Mouse (Mus musculus) hematopoietic stem cell, adult 5-6 weeks (primary cell): ENCODE data around the gene Mis18a. TPM values are rescaled to one million over a fixed set of nuclear protein-coding genes. Genes with fewer than 3 reads are reported as not detected.

ENCODE experiments used
- ATAC-seq, 2 experiments: fragments of 125-278 bp in 1 of 2; replicated peaks in 1 of 2; 2 replicates each; pipeline ENCODE4 v1.8.0; 2016 to 2017; ENCODE audit warnings: inconsistent platforms in 2 of 2, mild to moderate bottlenecking in 2 of 2, moderate number of reproducible peaks in 2 of 2, low read depth in 1 of 2, moderate TSS enrichment in 1 of 2; ENCODE audit not compliant: low FRiP score in 2 of 2, poor library complexity in 2 of 2, severe bottlenecking in 2 of 2, insufficient read depth in 1 of 2, low TSS enrichment in 1 of 2
- total RNA-seq: library from RNA; stranded (forward); fragments of 172-1452, 232-1000 nt; gene quantifications from 2 replicates; pipeline ENCODE4 v1.2.3, GENCODE M21; 2017

The Mis18a gene
- total RNA-seq, result 34.3 and 45.1 TPM in 2 replicates

DNA sequence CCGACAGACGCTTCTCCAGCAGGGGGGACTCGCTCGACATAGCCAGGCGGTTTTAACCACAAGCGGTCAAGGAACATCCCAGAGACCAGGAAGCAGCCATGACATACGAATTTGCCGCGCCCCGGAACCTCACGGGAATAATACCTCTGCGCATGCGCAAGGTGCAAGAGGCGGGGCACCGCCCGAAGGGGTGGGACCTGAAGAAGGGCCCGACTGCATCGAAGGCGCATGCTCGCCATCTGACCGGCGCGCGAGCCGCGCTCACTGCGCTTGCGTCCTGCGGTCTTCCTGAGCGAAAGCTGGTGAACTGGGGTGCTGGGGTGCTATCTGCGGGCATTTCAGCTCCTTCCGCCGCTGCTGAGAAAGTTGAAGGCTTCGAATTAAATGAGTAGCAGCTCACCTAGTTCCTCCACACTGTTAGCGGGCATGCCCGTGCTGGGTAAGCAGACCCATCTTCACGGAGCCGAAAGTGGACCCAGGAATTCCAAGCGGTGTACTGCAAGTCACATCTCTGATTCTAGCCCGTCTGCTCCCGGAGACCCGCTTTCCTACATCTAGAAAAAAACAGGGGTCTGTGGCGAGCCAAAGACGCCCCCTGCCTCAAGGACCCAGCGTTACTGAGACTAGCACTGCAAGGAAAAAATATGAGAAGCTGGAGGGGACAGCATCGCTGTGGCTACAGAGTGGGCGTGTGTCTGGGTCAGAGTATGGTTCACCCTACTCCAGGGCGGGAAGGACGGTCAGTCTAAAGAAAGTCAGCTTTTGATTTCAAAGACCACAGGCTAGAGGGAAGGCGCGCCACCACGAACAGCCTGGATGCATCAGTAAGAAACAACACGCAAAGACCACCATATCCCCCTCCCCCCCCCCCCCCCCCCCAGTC lies at the start of gene Mis18a:
Gene Mis18a, minus strand, starts transcription at position 172 of the 883 bp plus-strand sequence.
- peak; percentile 92 to 94 for ATAC-seq

- ATAC-seq, result no peak
Observed at GRCm38 (mm10) chr16:90775946-90776520, 48.8 kb upstream of the Mis18a start.

DNA sequence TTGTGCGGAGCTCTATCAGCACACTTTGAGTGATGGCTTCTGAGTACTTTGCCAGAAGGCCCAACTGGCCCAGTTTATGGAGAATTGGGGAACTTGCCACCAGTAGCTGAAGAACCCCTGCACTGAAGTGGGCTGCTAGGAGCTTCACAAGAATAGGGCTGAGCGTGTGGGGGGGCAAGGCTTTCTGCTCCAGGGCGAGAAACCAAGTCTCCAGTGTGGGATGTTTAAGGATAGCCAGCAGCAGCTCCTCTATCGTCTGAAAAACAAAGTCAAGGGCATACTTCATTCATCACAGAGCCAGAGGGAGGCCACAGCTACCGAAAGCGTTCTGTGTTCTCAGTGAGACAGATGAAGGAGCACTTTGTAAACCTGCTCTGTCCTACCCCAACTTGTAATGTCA lies 47.4 kb upstream of the Mis18a start:
- ATAC-seq, result no peak

DNA sequence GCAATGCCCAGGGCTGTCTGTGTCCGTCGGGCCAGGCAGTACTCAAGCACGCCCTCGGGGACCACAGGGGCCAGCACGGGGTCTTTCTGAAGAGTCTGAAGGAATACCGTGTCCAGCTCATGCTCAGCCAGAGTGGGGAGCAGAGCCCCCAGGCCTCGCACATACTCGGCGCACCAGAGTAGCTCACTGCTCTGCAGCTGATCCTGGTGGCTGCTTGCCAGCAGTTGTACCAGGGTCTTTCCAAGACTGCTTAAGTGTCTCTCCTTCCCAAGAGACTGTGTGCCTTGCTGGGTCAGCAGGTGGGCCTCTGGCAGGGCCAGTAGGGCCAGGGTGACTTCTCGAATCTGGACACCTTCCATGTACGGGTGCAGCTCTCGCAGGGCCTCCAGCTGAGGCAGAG lies 47.0 kb upstream of the Mis18a start:
- no peak for ATAC-seq

DNA sequence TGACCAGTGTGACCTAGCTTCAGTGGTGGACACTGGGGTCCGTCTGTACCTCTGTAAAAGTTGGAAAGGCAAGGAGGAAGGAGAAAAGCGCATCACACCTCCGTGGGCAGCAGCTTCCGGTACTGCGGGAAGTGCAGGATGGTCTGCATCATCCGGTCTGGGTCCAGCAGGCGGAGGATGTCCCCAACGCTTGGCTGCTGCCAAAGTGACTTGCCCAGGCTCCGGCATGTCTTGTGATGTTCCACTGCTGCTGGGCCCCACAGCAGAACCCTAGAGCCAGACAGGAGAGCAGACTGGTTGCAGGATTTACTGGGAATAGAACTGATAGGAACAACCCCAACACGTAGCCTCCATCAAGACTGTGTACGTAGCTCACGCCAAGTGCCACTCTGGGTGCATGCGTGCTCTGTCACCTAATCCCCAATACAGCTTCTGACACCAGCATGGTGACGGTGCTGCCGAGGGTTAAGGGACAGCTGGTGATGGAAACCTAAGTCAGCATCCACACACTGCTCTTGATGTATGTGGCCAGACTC lies 39.8 kb upstream of the Mis18a start:
- no peak for ATAC-seq

- no peak; a peak in 1 of 4 replicates for ATAC-seq
Observed at GRCm38 (mm10) chr16:90765195-90765877, 38.1 kb upstream of the Mis18a start.

DNA sequence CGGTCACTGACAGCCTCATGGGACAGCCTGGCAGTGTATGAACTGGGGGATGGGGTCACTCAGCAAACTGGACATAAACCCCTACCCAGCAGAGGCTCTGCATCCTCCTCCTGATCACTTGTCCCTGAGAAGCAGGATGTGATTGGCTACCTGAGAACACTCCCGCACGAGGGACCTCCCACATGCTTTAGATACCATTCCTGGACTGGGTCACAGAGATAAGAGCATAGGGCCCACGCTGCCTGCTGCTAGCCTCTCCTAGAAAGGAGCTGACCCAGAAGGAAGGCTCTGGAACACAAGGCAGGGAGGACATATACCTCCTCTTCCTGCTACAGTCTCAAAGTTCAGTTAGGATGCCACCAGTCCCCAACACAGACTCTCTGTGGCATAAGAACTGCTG lies 33.3 kb upstream of the Mis18a start:
- ATAC-seq, result no peak; a peak in 1 of 4 replicates

- no peak for ATAC-seq
Observed at GRCm38 (mm10) chr16:90759335-90759734, 32.1 kb upstream of the Mis18a start.

GRCm38 (mm10) chr16:90753386-90753941 lies 26.3 kb upstream of the Mis18a start:
- ATAC-seq, result no peak

GRCm38 (mm10) chr16:90748169-90748568 lies 21.0 kb upstream of the Mis18a start:
- no peak for ATAC-seq

DNA sequence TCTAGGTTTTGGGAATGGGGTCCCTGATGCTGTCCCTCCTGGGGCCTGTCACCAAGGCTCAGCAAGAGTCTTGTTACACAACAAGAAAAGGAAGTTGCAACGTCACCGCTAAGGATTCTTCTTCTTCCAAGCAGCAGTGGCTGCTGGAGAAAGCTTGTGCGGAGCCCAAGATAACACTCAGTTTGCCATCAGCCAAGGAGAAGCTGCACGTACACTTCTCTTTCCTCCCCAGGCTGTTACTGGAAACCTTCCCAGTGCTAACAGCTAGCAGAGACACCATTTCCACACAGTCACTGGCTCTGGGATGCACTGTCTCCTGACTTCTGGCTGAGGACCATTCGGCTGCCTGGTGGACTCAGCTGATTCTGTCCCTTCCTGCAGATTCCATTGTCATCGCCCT lies 19.9 kb upstream of the Mis18a start:
- no peak for ATAC-seq

GRCm38 (mm10) chr16:90738092-90738956 lies 11.1 kb upstream of the Mis18a start, which contains the start of gene Mrap:
TSS of gene Mrap (plus strand) at chr16:90738207.
- ATAC-seq, result no peak

DNA sequence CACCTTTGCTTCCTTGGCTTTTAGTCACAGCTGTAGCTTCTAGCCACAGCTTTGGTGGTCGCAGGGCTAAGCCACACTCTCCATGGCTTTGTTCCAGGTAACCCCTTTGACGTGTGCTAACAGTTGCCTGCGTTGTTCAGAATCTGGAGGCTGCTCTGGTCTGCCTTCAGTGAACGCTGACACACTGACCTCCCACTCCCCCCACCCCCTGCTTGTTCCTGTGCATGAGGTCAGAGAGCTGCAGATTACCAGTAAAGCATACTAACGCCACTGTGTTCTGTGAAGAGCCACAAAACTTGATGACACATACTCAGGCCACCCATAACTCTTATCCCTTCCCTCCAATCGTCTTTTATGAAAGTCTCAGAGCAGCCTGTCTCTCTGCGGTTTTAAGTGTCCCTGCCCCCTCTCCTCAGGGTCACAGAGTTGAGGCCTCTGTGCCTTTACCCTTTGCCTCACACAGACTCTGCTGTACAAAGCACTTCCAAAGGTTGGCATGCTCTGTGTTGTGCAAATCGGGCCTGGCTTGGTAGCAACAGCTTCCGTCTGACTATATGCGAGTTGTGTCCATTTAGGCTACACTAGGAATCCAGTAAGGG lies 9.6 kb upstream of the Mis18a start:
- ATAC-seq, result no peak

DNA sequence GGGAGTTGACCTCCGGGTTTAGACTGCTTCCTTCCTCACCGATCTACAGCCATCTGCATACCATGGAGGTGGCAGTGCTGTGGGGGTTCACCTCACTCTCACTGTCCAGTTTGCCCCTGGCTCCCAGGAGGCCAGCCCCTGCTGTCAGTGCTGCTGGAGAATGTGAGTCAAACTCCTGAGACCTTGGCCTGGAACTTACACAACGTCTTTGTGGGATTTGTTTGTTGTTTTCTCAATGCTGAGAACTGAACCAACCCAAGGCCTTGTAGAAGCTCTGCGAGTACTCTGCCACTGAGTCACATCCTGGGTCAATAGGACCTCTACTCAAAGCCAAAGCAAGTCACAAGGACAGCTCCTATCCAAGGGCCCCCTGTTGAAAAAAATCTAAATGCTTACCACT lies 8.4 kb upstream of the Mis18a start:
- no peak for ATAC-seq

GRCm38 (mm10) chr16:90726600-90727227 lies 490 bp downstream of the Mis18a start:
- peak; percentile 51 to 54 for ATAC-seq

DNA sequence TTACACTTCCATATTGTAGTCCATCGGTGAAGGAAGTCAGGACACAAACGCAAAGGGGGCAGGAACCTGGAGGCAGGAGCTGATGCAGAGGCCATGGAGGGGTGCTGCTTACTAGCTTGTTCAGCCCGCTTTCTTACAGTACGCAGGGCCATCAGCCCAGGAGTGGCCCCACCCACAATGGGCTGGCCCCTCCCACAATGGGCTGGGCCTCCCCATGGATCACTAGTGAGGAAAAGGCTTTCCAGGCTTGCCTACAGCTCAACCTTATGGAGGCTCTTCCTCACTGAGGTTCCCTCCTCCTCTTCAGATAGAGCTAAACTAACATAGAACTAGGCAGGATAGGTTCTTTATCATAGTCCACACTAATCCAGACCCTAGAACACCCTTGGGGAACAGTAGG lies 3.2 kb downstream of the Mis18a start:
- no peak for ATAC-seq
